Mouse (Mus musculus): ENCODE measurements at regions not wholly inside any gene's neighbourhood (a gene's known extent, or its start where the extent isn't known, plus 50 kb on each side); places are given as distances from the start of the nearest gene placed in this dataset.

GRCm38 (mm10) chr4:142388476-142388875 is 149.3 kb upstream of the Kazn start:
- peak; percentile 47 for DNase-seq (ENCODE audit: low read depth, low spot score)

DNA sequence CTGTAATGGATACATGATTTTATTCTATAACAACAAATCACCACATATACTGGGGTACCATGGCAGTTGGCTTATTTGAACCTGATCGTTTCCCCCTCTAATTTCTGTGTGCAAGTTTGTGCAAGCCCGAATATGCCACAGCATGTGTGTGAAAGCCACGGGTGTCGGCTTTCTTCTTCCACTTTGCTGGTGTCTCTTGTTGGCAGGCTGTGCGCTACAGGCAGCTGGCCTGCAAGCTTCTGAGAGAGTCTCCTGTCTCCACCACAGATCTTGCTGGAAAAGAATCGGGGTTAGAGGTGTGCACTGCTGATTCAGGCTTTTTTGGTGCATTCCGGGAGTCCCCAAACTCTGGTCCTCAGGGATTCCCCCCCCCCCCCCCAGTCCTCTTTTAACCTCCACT is 142.0 kb upstream of the Kazn start:
- DNase-seq (ENCODE audit: low read depth, low spot score): no peak

GRCm38 (mm10) chr4:142378452-142378851 is 139.3 kb upstream of the Kazn start:
- DNase-seq (ENCODE audit: low read depth, low spot score): no peak

DNA sequence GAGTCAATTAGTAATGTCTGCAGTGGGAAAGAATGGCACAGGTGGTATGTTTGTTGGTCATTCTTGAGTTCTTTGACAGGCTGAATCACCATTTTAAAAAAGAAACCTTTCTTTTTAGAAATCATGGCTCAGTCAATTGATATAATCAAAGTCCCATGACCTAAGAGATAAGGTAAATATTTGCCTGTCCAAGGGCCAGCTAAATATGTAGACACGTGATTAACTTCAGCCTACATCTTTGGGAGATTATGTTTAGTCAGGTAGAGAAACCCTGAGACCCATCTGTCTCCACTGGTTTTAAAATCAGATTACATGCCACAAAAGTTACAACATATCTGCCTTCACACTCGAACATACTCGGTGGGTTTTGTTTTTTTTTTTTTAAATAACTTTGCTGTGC is 128.6 kb upstream of the Kazn start:
- no peak for DNase-seq (ENCODE audit: low read depth, low spot score)

GRCm38 (mm10) chr4:142362071-142362470 is 122.9 kb upstream of the Kazn start:
- DNase-seq (ENCODE audit: low read depth, low spot score): peak; percentile 67

GRCm38 (mm10) chr4:142358866-142359265 is 119.7 kb upstream of the Kazn start:
- no peak for DNase-seq (ENCODE audit: low read depth, low spot score)

DNA sequence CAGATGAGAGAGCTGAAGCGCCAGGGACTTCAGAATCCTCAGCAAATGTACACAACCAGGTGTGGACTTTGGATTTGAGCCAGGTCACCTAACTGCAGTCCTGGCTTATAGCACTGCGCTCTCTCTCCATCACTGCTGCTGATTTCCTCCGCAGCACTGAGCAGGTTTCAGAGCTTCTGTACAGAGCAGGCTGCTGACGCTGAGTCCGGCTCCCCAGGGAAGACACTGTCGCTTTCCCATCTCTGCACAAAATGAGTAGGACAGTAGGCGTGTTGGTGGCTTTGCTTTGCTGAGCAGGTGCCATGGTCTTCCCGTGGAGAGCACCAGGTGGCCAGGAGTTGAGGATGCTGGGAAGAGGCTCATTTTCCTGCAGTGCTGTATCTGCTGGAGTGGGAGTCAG is 116.2 kb upstream of the Kazn start:
- no peak for DNase-seq (ENCODE audit: low read depth, low spot score)

GRCm38 (mm10) chr4:142353526-142353925 is 114.3 kb upstream of the Kazn start:
- no peak for DNase-seq (ENCODE audit: low read depth, low spot score)

GRCm38 (mm10) chr4:142351831-142352230 is 112.6 kb upstream of the Kazn start:
- DNase-seq (ENCODE audit: low read depth, low spot score): no peak

DNA sequence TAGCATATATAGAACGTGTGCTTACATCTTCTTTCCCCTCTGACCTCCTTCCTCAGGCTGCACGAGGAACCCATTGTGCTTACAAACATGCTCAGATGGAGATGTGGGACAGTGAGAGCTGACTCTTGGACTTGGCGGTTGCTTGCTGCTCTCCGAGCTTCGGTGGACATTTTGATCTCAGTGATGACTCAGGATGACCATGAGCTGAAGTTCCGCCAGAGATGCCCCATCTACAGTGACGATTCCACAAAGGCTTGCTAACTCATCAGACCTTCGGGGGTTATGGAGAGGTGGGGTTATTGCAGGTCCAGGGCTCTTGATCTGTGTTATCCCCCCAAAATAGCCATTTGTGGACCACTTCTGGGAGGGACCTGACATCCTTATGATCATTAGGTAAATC is 111.8 kb upstream of the Kazn start:
- DNase-seq (ENCODE audit: low read depth, low spot score): no peak

GRCm38 (mm10) chr4:142348910-142349309 is 109.7 kb upstream of the Kazn start:
- DNase-seq (ENCODE audit: low read depth, low spot score): peak; percentile 77

GRCm38 (mm10) chr4:142342482-142343206 is 103.4 kb upstream of the Kazn start:
- DNase-seq (ENCODE audit: low read depth, low spot score): no peak

GRCm38 (mm10) chr4:142341305-142341704 is 102.1 kb upstream of the Kazn start:
- DNase-seq (ENCODE audit: low read depth, low spot score): no peak

- DNase-seq (ENCODE audit: low read depth, low spot score): peak; percentile 41
Observed at GRCm38 (mm10) chr4:142340057-142340456, 100.9 kb upstream of the Kazn start.

DNA sequence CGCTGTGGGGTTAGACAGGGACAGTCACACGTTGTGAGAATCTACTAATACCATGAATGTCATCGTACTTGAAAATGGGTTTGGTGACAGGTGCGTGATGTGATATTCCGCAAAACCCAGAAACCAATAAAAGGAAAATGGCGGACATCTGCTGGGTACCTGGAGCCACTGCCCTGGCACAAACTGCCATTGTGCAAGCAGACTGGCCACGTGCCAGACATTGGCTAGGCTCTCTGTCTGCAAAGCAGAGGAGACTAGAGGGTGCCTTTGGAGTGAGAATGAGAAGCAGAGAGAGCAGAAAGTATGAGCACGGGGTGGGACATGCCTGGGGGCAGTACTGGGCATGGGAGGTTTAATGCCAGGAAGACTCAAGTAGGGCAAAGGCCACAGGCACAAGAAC is 98.5 kb upstream of the Kazn start:
- no peak for DNase-seq (ENCODE audit: low read depth, low spot score)

- DNase-seq (ENCODE audit: low read depth, low spot score): no peak
Observed at GRCm38 (mm10) chr4:142336943-142337342, 97.7 kb upstream of the Kazn start.

DNA sequence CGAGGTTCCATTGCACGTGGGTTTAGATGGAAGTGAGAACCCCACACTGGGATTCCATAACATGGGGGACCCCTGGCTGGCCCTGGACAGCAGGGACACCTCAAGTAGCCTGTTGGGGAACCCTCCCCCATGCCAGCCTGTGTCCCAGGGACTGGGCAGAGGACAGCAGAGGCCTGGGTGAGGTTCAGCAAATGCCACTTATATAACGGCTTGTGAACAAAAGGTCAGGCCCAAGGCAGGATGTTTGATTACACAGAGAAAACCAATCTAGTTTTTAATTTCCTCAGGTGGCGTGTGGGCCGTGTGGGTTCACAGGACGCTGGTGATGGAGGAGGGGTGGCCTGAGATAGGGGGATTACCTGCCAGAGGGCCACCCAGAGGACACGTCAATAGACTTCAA is 94.9 kb upstream of the Kazn start:
- no peak for DNase-seq (ENCODE audit: low read depth, low spot score)

GRCm38 (mm10) chr4:142330599-142330998 is 91.4 kb upstream of the Kazn start:
- DNase-seq (ENCODE audit: low read depth, low spot score): peak; percentile 46

DNA sequence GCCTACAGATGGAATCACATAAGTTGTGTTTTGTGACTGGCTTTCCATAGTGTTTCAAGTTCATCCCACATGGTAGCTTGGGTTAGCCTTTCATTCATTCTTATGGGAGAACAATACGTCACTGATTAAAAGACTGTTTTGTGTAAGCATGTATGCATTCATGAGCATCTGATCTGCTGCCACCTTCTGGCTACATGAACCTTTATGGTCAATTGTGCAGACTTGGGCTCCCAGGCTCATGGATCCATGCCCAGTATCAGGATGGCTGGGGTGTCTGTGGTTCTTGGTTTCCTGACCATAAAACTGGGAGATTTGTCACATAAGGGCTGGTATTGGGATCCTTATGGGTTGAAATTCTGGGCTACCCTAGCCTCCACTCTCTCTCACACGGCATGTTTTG is 90.4 kb upstream of the Kazn start:
- DNase-seq (ENCODE audit: low read depth, low spot score): no peak

DNA sequence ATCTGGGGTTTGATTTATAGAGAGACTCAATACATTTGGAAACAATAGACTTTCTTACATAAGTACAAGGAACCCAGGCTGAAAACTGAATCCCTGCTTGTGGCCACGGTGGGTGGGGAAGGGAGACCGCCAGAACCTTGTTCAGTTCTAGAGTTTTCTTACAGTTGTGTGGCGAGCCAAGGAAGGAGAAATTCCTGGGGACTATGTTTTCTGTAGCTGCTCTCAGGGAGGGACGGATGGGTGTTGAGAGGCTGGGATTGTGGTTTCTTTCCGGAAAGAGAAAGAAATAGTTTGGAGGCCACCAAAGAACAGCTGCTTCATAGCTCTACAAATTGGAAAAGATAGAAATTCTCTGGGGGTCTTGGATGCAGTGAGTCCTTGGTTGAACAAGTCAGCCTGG is 87.3 kb upstream of the Kazn start:
- DNase-seq (ENCODE audit: low read depth, low spot score): no peak

GRCm38 (mm10) chr4:142321209-142321863 is 82.1 kb upstream of the Kazn start:
- DNase-seq (ENCODE audit: low read depth, low spot score): no peak

DNA sequence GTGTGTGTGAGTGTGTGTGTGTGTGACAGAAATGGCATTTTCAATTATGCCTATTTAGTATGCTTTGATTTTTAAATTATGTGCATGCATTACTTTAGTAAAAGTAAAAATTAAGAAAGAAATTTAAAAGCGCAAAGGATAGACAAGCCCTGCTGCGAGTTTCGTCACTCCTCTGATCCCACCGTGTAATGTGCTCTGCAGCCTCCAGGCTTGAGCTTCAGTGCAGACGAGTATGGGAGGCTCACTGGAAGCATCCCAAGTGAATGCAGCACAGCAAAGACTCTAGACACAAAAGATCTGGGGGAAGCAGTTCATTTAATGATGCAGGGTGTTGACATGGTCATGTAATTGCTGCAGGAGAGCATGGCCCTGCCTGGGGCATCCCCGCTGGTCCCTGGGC is 71.1 kb upstream of the Kazn start:
- DNase-seq (ENCODE audit: low read depth, low spot score): no peak

DNA sequence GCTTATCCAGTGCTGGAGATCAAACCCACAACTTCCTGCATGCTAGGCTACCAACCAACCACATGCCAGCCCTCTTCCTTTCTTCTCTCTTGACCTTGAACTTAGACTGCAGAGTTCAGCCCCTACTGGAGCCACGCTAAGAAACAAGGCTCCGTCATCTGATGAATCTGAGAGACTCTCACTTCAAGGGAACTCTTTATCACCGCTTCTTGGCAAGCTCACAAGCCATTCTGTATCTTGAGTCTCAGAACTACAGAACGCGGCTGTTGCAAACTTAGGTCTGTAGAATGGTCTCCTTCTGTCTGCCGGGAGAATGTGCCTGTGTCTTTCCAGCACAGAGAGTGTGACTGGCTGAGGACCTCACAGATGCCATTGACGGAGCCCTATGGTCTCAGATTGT is 69.1 kb upstream of the Kazn start:
- no peak for DNase-seq (ENCODE audit: low read depth, low spot score)

DNA sequence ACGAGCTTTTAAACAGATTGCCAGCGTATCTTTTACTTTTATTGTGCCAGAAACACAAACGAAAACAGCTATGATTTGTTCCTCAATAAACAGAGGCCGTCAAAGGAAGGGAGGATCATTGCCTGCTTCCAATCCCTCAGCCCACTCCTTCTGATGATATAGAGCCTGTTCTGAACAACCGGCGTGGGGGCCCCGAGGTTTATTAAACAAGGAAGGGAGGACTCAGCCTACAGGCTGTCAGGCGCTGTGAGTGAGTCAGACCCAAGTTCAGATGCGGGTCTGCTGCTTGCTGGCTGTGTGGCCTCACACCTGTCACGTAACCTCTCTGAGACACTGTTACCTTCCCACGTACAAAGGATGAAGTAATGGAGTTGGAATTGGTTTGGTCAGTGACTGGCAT is 68.1 kb upstream of the Kazn start:
- no peak for DNase-seq (ENCODE audit: low read depth, low spot score)
